Mouse (Mus musculus) CD4-positive naive resting alpha-beta T cell, adult 76 days (primary cell): ENCODE results near the gene Vma21. TPM values are rescaled to one million over a fixed set of nuclear protein-coding genes. Genes with fewer than 3 reads are reported as not detected.

Experiments
- total RNA-seq: library from RNA; stranded (reverse); gene quantifications from one replicate; pipeline ENCODE4 v1.2.4, GENCODE M21; 2023

The Vma21 gene
- total RNA-seq = 17.2 TPM

DNA sequence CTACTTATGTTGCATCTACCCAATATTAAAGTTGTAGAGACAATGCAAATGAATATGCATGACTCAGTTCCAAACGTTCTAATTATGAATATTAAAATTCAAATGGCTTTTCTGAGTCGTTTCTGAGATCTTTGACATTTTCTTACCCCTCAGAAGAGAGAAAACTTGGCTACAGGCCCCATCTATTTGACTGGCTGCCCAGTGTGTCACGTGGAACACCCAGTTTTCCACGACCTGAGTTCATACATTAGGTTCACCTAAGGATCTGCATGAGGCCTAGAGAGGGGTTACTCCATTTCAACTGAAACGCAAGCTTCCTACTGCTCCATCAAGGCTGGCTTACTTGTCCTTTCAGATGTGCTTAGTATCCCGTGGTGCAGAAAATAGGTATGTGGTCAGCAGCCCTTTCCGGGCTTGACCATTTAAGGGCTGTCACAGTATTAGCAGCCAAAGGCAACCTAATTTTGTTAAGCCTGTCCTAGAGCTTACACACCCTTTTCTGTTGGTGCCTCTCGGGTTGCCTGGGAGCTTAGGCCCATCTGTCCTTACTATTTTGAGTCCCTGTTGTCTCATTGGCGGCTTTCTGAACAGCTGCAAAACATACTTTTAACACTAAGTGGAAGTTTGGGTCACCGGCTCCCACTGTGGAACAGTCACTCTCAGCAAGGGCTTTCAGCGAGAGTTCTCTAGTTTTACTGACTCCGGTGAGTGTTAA is at the start of gene Vma21:
Gene Vma21 (plus strand): TSS at position 294 of the 715 bp plus-strand sequence.

Other genes with a start within 250 kb of the Vma21 start
- gene Gpr50, start 152.3 kb upstream of the Vma21 start, total RNA-seq = not detected
- 0.38 TPM for gene Gm1141, start 105.1 kb downstream of the Vma21 start, total RNA-seq
- not detected for gene Prrg3, start 146.7 kb downstream of the Vma21 start, total RNA-seq
- gene Fate1, start 157.1 kb downstream of the Vma21 start, total RNA-seq = not detected
- gene Cnga2, start 175.9 kb downstream of the Vma21 start, total RNA-seq = not detected